Mouse (Mus musculus): Measurements from ENCODE around the gene Styx.
"Not testable (repeated sequence)": the region's sequence is repeated elsewhere in the genome, so short reads cannot be mapped to it uniquely, and the experiment has no call there.

Gene Styx

DNA sequence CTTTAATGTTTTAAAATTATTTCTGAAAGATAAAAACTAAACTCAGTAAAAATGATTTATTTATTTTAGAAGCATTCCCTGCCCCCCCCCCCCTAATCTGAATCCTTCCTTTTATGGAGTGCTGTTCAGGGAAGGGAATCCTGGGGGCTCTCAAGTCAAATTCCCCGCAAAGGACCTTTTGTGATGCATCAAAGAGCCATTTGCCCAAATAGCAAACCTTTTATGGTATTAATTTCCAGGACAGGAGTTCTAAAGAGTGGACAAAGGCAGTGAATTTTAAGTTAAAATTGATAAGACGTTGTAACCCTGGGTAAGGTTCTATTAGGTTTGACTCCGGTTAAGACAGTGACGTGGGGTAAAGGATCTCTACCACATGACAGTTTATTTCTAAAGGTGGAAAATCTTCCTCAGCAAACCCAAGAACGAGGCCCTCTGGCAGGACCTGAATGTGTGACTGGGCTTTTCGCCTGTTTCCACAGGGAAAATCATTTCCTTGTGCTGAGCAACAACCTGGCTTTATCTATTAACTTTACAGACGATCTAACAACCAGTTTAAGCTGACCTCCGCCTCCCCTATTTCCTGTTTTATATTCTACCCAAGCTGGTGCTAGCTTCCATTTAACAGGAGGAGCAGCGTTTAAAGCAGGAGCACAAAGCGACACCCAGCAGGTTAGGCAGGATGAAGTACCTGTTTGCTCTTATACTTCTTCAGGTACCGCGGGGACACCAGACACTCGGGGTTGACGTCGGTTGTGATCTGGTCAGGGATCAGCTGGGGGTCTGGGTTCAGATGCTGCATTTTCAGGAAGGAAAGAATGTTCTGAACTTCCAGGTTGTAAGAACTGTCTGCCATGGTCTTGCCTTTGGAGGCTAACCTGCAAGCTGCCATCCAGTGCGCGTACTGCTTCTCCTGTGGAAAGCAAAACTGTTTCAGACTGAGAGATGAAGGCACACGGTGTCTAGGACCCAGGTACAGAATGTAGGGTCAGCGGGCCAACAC lies 113.4 kb downstream of the Styx start:
- no peak for DNase-seq (ENCODE audit: low read depth, low spot score)

GRCm38 (mm10) chr14:45466371-45466770 lies 115.5 kb downstream of the Styx start:
- DNase-seq (ENCODE audit: low read depth, low spot score) = not testable (repeated sequence)

- no peak for DNase-seq (ENCODE audit: low read depth, low spot score)
Observed at GRCm38 (mm10) chr14:45469446-45469845, 118.6 kb downstream of the Styx start.
